Mouse (Mus musculus): ENCODE results near the gene Arid5b.

- TF ChIP-seq CTCF (conservative IDR thresholded peaks at IDR 0.05; ENCODE audit: low read length) = no peak
- TF ChIP-seq NANOG (IDR thresholded peaks at IDR 0.05; ENCODE audit: borderline replicate concordance, low read length) = no peak
- no peak for TF ChIP-seq POU5F1 (IDR thresholded peaks at IDR 0.05; ENCODE audit: borderline replicate concordance, low read length)
Measured at GRCm38 (mm10) chr10:68279516-68280501, 1.3 kb upstream of the Arid5b start.

All from E14TG2a.4 (cell line).